Mouse (Mus musculus): ENCODE results near the gene Ccdc187. TPM values are rescaled to one million over a fixed set of nuclear protein-coding genes. Genes with fewer than 3 reads are reported as not detected.
A peak's percentile ranks its signal among the peaks of the same experiment; 100 is the strongest.

The Ccdc187 gene
- polyA plus RNA-seq, 1 experiment, result 0.01 TPM

- Histone ChIP-seq H3K4me2 (ENCODE audit: low read depth) (peak overlapping the region; percentile 99), H3ac (ENCODE audit: control insufficient read depth, insufficient read length) (peak overlapping the region; percentile 55), H3K4me3 (peak overlapping the region; percentile 48), H3K27me3 (ENCODE audit: control insufficient read depth, insufficient read depth, insufficient read length) (no peaks in the 10 kb centered on the region), H3K79me2 (ENCODE audit: control insufficient read depth, insufficient read depth) (peaks cover 8% of the 10 kb centered on the region), H3K36me3 (ENCODE audit: control insufficient read depth, insufficient read depth) (no peaks in the 10 kb centered on the region)
- TF ChIP-seq TCF12 (IDR thresholded peaks at IDR 0.05; ENCODE audit: insufficient read depth, poor library complexity, severe bottlenecking) (no peak), POLR2A (IDR thresholded peaks at IDR 0.05; ENCODE audit: insufficient read length, low read depth) (no peak), USF1 (IDR thresholded peaks at IDR 0.05; ENCODE audit: low read depth) (no peak), MYOD1 (IDR thresholded peaks at IDR 0.05; ENCODE audit: control insufficient read depth in 1 of 3, insufficient read length in 2 of 3, low read depth in 2 of 3) (no peak), CEBPB (IDR thresholded peaks at IDR 0.05; ENCODE audit: insufficient read depth, poor library complexity, severe bottlenecking) (no peak), TCF3 (IDR thresholded peaks at IDR 0.05; ENCODE audit: insufficient read length, low read depth) (no peak), MAX (IDR thresholded peaks at IDR 0.05; ENCODE audit: low read depth) (no peak), MYOG (IDR thresholded peaks at IDR 0.05; ENCODE audit: control insufficient read depth in 1 of 3, insufficient read depth in 1 of 3, insufficient read length in 2 of 3, low read depth in 2 of 3) (no peak)
Observed at GRCm38 (mm10) chr2:26314281-26315071, 20.1 kb upstream of the Ccdc187 start.

- TF ChIP-seq POLR2A (IDR thresholded peaks at IDR 0.05; ENCODE audit: insufficient read length, low read depth), result no peak
- TF ChIP-seq E2F4 (IDR thresholded peaks at IDR 0.05; ENCODE audit: insufficient read depth), result no peak
- TF ChIP-seq TCF12 (IDR thresholded peaks at IDR 0.05; ENCODE audit: insufficient read depth, poor library complexity, severe bottlenecking), result no peak
- Histone ChIP-seq H3K27me3 (ENCODE audit: control insufficient read depth, insufficient read depth, insufficient read length) (no peaks in the 10 kb centered on the region), H3ac (ENCODE audit: control insufficient read depth, insufficient read length) (no peak overlapping the region), H3K36me3 (ENCODE audit: control insufficient read depth, insufficient read depth) (no peaks in the 10 kb centered on the region), H3K79me2 (ENCODE audit: control insufficient read depth, insufficient read depth) (peaks cover 8% of the 10 kb centered on the region), H3K4me3 (no peak overlapping the region), H3K4me2 (ENCODE audit: low read depth) (no peak overlapping the region)
Observed at GRCm38 (mm10) chr2:26313394-26313793, 19.0 kb upstream of the Ccdc187 start.

GRCm38 (mm10) chr2:26312812-26313211 is 18.5 kb upstream of the Ccdc187 start:
- H3ac ChIP-seq (ENCODE audit: control insufficient read depth, insufficient read length), result no peak overlapping the region
- H3K4me2 ChIP-seq (ENCODE audit: low read depth), result no peak overlapping the region
- peaks cover 2% of the 10 kb centered on the region for H3K79me2 ChIP-seq (ENCODE audit: control insufficient read depth, insufficient read depth)
- no peak overlapping the region for H3K4me3 ChIP-seq
- no peak for TF ChIP-seq CEBPB (IDR thresholded peaks at IDR 0.05; ENCODE audit: insufficient read depth, poor library complexity, severe bottlenecking)
- TF ChIP-seq MAX (IDR thresholded peaks at IDR 0.05; ENCODE audit: low read depth), result no peak
- TF ChIP-seq E2F4 (IDR thresholded peaks at IDR 0.05; ENCODE audit: insufficient read depth), result no peak
- TF ChIP-seq TCF12 (IDR thresholded peaks at IDR 0.05; ENCODE audit: insufficient read depth, poor library complexity, severe bottlenecking), result no peak
- no peak for TF ChIP-seq POLR2AphosphoS2 (IDR thresholded peaks at IDR 0.05; ENCODE audit: insufficient read length, low read depth)
- no peak for TF ChIP-seq MYOD1 (IDR thresholded peaks at IDR 0.05; ENCODE audit: control insufficient read depth in 1 of 3, insufficient read length in 2 of 3, low read depth in 2 of 3)
- TF ChIP-seq TCF3 (IDR thresholded peaks at IDR 0.05; ENCODE audit: insufficient read length, low read depth), result no peak
- no peak for TF ChIP-seq MYOG (IDR thresholded peaks at IDR 0.05; ENCODE audit: control insufficient read depth in 1 of 3, insufficient read depth in 1 of 3, insufficient read length in 2 of 3, low read depth in 2 of 3)
- no peak for TF ChIP-seq POLR2A (IDR thresholded peaks at IDR 0.05; ENCODE audit: insufficient read length, low read depth)
- no peak for TF ChIP-seq SRF (IDR thresholded peaks at IDR 0.05; ENCODE audit: control insufficient read depth, insufficient read length, low read depth)
- TF ChIP-seq USF1 (IDR thresholded peaks at IDR 0.05; ENCODE audit: low read depth), result no peak
- no peak for TF ChIP-seq REST (IDR thresholded peaks at IDR 0.05; ENCODE audit: insufficient read depth, insufficient read length)
- no peaks in the 10 kb centered on the region for H3K36me3 ChIP-seq (ENCODE audit: control insufficient read depth, insufficient read depth)
- no peaks in the 10 kb centered on the region for H3K27me3 ChIP-seq (ENCODE audit: control insufficient read depth, insufficient read depth, insufficient read length)

DNA sequence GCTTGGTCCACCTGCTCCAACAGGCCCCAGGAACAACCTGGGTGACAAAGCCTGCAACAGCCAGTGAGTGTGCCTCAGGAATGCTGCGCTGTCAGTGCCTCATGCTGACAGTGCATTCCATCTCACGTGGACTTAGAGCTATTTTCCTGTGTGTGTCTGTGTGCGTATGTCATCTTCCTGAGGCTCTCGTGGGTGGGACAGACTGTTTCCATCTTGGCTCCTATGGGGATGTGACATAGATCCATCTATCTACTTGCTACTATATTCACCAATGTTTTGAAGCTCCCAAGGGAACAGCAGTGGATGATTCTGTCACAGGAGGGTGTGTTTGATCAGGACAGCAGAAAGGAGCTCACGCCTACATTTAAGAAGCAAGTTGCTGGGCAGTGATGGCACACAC is 17.6 kb upstream of the Ccdc187 start:
- no peak for TF ChIP-seq TCF12 (IDR thresholded peaks at IDR 0.05; ENCODE audit: insufficient read depth, poor library complexity, severe bottlenecking)
- TF ChIP-seq POLR2AphosphoS2 (IDR thresholded peaks at IDR 0.05; ENCODE audit: insufficient read length, low read depth), result no peak
- no peak for TF ChIP-seq TCF3 (IDR thresholded peaks at IDR 0.05; ENCODE audit: insufficient read length, low read depth)
- TF ChIP-seq REST (IDR thresholded peaks at IDR 0.05; ENCODE audit: insufficient read depth, insufficient read length), result no peak
- TF ChIP-seq MYOD1 (IDR thresholded peaks at IDR 0.05; ENCODE audit: control insufficient read depth in 1 of 3, insufficient read length in 2 of 3, low read depth in 2 of 3), result no peak
- TF ChIP-seq POLR2A (IDR thresholded peaks at IDR 0.05; ENCODE audit: insufficient read length, low read depth), result no peak
- no peak for TF ChIP-seq USF1 (IDR thresholded peaks at IDR 0.05; ENCODE audit: low read depth)
- TF ChIP-seq E2F4 (IDR thresholded peaks at IDR 0.05; ENCODE audit: insufficient read depth), result no peak
- TF ChIP-seq CEBPB (IDR thresholded peaks at IDR 0.05; ENCODE audit: insufficient read depth, poor library complexity, severe bottlenecking), result no peak
- H3ac ChIP-seq (ENCODE audit: control insufficient read depth, insufficient read length), result no peak overlapping the region
- H3K36me3 ChIP-seq (ENCODE audit: control insufficient read depth, insufficient read depth), result no peaks in the 10 kb centered on the region

GRCm38 (mm10) chr2:26309739-26310138 is 15.4 kb upstream of the Ccdc187 start:
- Histone ChIP-seq H3K27me3 (ENCODE audit: control insufficient read depth, insufficient read depth, insufficient read length) (no peaks in the 10 kb centered on the region), H3ac (ENCODE audit: control insufficient read depth, insufficient read length) (no peak overlapping the region), H3K4me2 (ENCODE audit: low read depth) (peak overlapping the region; percentile 64), H3K36me3 (ENCODE audit: control insufficient read depth, insufficient read depth) (no peaks in the 10 kb centered on the region), H3K4me3 (no peak overlapping the region), H3K79me2 (ENCODE audit: control insufficient read depth, insufficient read depth) (no peaks in the 10 kb centered on the region)
- TF ChIP-seq MYOG (IDR thresholded peaks at IDR 0.05; ENCODE audit: control insufficient read depth in 1 of 3, insufficient read depth in 1 of 3, insufficient read length in 2 of 3, low read depth in 2 of 3) (no peak), SRF (IDR thresholded peaks at IDR 0.05; ENCODE audit: control insufficient read depth, insufficient read length, low read depth) (no peak), REST (IDR thresholded peaks at IDR 0.05; ENCODE audit: insufficient read depth, insufficient read length) (no peak), MYOD1 (IDR thresholded peaks at IDR 0.05; ENCODE audit: control insufficient read depth in 1 of 3, insufficient read length in 2 of 3, low read depth in 2 of 3) (no peak), TCF3 (IDR thresholded peaks at IDR 0.05; ENCODE audit: insufficient read length, low read depth) (no peak), USF1 (IDR thresholded peaks at IDR 0.05; ENCODE audit: low read depth) (no peak), MAX (IDR thresholded peaks at IDR 0.05; ENCODE audit: low read depth) (no peak), E2F4 (IDR thresholded peaks at IDR 0.05; ENCODE audit: insufficient read depth) (no peak), POLR2A (IDR thresholded peaks at IDR 0.05; ENCODE audit: insufficient read length, low read depth) (no peak), CEBPB (IDR thresholded peaks at IDR 0.05; ENCODE audit: insufficient read depth, poor library complexity, severe bottlenecking) (no peak), POLR2AphosphoS2 (IDR thresholded peaks at IDR 0.05; ENCODE audit: insufficient read length, low read depth) (no peak), TCF12 (IDR thresholded peaks at IDR 0.05; ENCODE audit: insufficient read depth, poor library complexity, severe bottlenecking) (no peak)

More for the DNA sequence above, 17.6 kb upstream of the Ccdc187 start:
- no peaks in the 10 kb centered on the region for H3K27me3 ChIP-seq (ENCODE audit: control insufficient read depth, insufficient read depth, insufficient read length)
- no peaks in the 10 kb centered on the region for H3K79me2 ChIP-seq (ENCODE audit: control insufficient read depth, insufficient read depth)
- no peak overlapping the region for H3K4me3 ChIP-seq
- no peak overlapping the region for H3K4me2 ChIP-seq (ENCODE audit: low read depth)
